Mouse (Mus musculus): ENCODE results near the gene Tfip11. TPM values are rescaled to one million over a fixed set of nuclear protein-coding genes. Genes with fewer than 3 reads are reported as not detected.
"Not testable (repeated sequence)": the region's sequence is repeated elsewhere in the genome, so short reads cannot be mapped to it uniquely, and the experiment has no call there.

Tfip11 gene
- polyA plus RNA-seq, 1 experiment from 2014 or later = 21.6 TPM

- 77% methylated on average over 6 of the region's 6 CpGs for WGBS
- peaks cover 47% of the 10 kb centered on the region for H3K4me1 ChIP-seq (replicated peaks)
Measured at GRCm38 (mm10) chr5:112300721-112301308, 25.3 kb upstream of the Tfip11 start.

GRCm38 (mm10) chr5:112301694-112302093, 24.5 kb upstream of the Tfip11 start:
- ATAC-seq (ENCODE audit: insufficient number of reproducible peaks, low FRiP score) = no peak
- no peak overlapping the region for H3K9ac ChIP-seq
- no peak overlapping the region for H3K27ac ChIP-seq (ENCODE audit: poor library complexity, severe bottlenecking)
- 77% methylated on average over 4 of the region's 4 CpGs for WGBS
- no peaks in the 10 kb centered on the region for H3K9me3 ChIP-seq (replicated peaks)
- peaks cover 38% of the 10 kb centered on the region for H3K4me1 ChIP-seq (replicated peaks)
- peaks cover 10% of the 10 kb centered on the region; the same call in 1 of the 2 replicates for H3K36me3 ChIP-seq
- no peaks in the 10 kb centered on the region for H3K27me3 ChIP-seq (replicated peaks)
- no peak overlapping the region for H3K4me3 ChIP-seq
- H3K4me2 ChIP-seq = no peak overlapping the region

More at GRCm38 (mm10) chr5:112300721-112301308, 25.3 kb upstream of the Tfip11 start:
- ATAC-seq (ENCODE audit: insufficient number of reproducible peaks, low FRiP score) = no peak
- no peak overlapping the region for H3K4me2 ChIP-seq
- no peak overlapping the region for H3K4me3 ChIP-seq
- H3K9me3 ChIP-seq (replicated peaks) = no peaks in the 10 kb centered on the region
- no peak overlapping the region for H3K9ac ChIP-seq
- H3K36me3 ChIP-seq = peaks cover 6% of the 10 kb centered on the region; the same call in 1 of the 2 replicates
- H3K27ac ChIP-seq (ENCODE audit: poor library complexity, severe bottlenecking) = no peak overlapping the region
- no peaks in the 10 kb centered on the region for H3K27me3 ChIP-seq (replicated peaks)

- no peak overlapping the region for H3K27ac ChIP-seq (ENCODE audit: poor library complexity, severe bottlenecking)
- H3K9ac ChIP-seq = no peak overlapping the region
- H3K4me3 ChIP-seq = no peak overlapping the region
- WGBS = 83% methylated on average over 5 of the region's 5 CpGs
- H3K27me3 ChIP-seq (replicated peaks) = no peaks in the 10 kb centered on the region
- no peaks in the 10 kb centered on the region for H3K9me3 ChIP-seq (replicated peaks)
- peaks cover 15% of the 10 kb centered on the region for H3K36me3 ChIP-seq
- peaks cover 32% of the 10 kb centered on the region for H3K4me1 ChIP-seq (replicated peaks)
- no peak overlapping the region for H3K4me2 ChIP-seq
- ATAC-seq (ENCODE audit: insufficient number of reproducible peaks, low FRiP score) = no peak
Measured at GRCm38 (mm10) chr5:112302310-112302709, 23.8 kb upstream of the Tfip11 start.

- WGBS = 82% methylated on average over 5 of the region's 5 CpGs
Measured at GRCm38 (mm10) chr5:112305842-112306241, 20.3 kb upstream of the Tfip11 start.

GRCm38 (mm10) chr5:112313222-112313885, 12.8 kb upstream of the Tfip11 start:
- 64% methylated on average over 11 of the region's 11 CpGs for WGBS
- H3K9ac ChIP-seq = no peak overlapping the region
- no peaks in the 10 kb centered on the region for H3K9me3 ChIP-seq (replicated peaks)
- no peak overlapping the region for H3K4me3 ChIP-seq
- H3K4me1 ChIP-seq (replicated peaks) = peaks cover 13% of the 10 kb centered on the region
- H3K4me2 ChIP-seq = no peak overlapping the region
- no peak for ATAC-seq (ENCODE audit: insufficient number of reproducible peaks, low FRiP score)
- H3K36me3 ChIP-seq = peaks cover 66% of the 10 kb centered on the region
- no peaks in the 10 kb centered on the region for H3K27me3 ChIP-seq (replicated peaks)
- no peak overlapping the region for H3K27ac ChIP-seq (ENCODE audit: poor library complexity, severe bottlenecking)

More at GRCm38 (mm10) chr5:112305842-112306241, 20.3 kb upstream of the Tfip11 start:
- H3K4me2 ChIP-seq = no peak overlapping the region
- ATAC-seq (ENCODE audit: insufficient number of reproducible peaks, low FRiP score) = no peak
- H3K36me3 ChIP-seq = peaks cover 50% of the 10 kb centered on the region
- no peak overlapping the region for H3K9ac ChIP-seq
- no peak overlapping the region for H3K27ac ChIP-seq (ENCODE audit: poor library complexity, severe bottlenecking)
- no peaks in the 10 kb centered on the region for H3K27me3 ChIP-seq (replicated peaks)
- no peaks in the 10 kb centered on the region for H3K9me3 ChIP-seq (replicated peaks)
- no peaks in the 10 kb centered on the region for H3K4me1 ChIP-seq (replicated peaks)
- H3K4me3 ChIP-seq = no peak overlapping the region

- Histone ChIP-seq H3K9me3 (replicated peaks) (no peaks in the 10 kb centered on the region; the same call in 1 of the 2 replicates), H3K27ac (ENCODE audit: poor library complexity, severe bottlenecking) (0 out of 2 replicates have a peak overlapping the region, but pooled peaks have one; percentile 14), H3K27me3 (replicated peaks) (no peaks in the 10 kb centered on the region), H3K36me3 (peaks cover 37% of the 10 kb centered on the region), H3K4me1 (replicated peaks) (peaks cover 13% of the 10 kb centered on the region), H3K4me3 (no peak overlapping the region), H3K4me2 (no peak overlapping the region), H3K9ac (no peak overlapping the region)
- WGBS = 79% methylated on average over 5 of the region's 5 CpGs
- no peak for ATAC-seq (ENCODE audit: insufficient number of reproducible peaks, low FRiP score)
Measured at GRCm38 (mm10) chr5:112316468-112316867, 9.7 kb upstream of the Tfip11 start.

- H3K27ac ChIP-seq (ENCODE audit: poor library complexity, severe bottlenecking) = no peak overlapping the region
- WGBS = 33% methylated on average over 5 of the region's 5 CpGs
- peaks cover 32% of the 10 kb centered on the region for H3K36me3 ChIP-seq
- no peak overlapping the region for H3K4me2 ChIP-seq
- no peaks in the 10 kb centered on the region for H3K27me3 ChIP-seq (replicated peaks)
- H3K4me3 ChIP-seq = no peak overlapping the region
- ATAC-seq (ENCODE audit: insufficient number of reproducible peaks, low FRiP score) = peak; percentile 49
- no peaks in the 10 kb centered on the region; the same call in 1 of the 2 replicates for H3K9me3 ChIP-seq (replicated peaks)
- no peak overlapping the region for H3K9ac ChIP-seq
- H3K4me1 ChIP-seq (replicated peaks) = peaks cover 13% of the 10 kb centered on the region
Measured at GRCm38 (mm10) chr5:112317328-112317727, 8.8 kb upstream of the Tfip11 start.

GRCm38 (mm10) chr5:112319343-112319742, 6.8 kb upstream of the Tfip11 start:
- H3K27ac ChIP-seq (ENCODE audit: poor library complexity, severe bottlenecking) = not testable (repeated sequence)
- WGBS = 61% methylated on average over 2 of the region's 2 CpGs
- ATAC-seq (ENCODE audit: insufficient number of reproducible peaks, low FRiP score) = peak; percentile 26; the same call in 1 of the 2 replicates

GRCm38 (mm10) chr5:112320379-112320778, 5.8 kb upstream of the Tfip11 start:
- ATAC-seq (ENCODE audit: insufficient number of reproducible peaks, low FRiP score) = no peak
- Histone ChIP-seq H3K4me3 (no peak overlapping the region), H3K27ac (ENCODE audit: poor library complexity, severe bottlenecking) (no peak overlapping the region), H3K36me3 (peaks cover 7% of the 10 kb centered on the region), H3K9ac (no peak overlapping the region), H3K4me1 (replicated peaks) (peaks cover 15% of the 10 kb centered on the region), H3K9me3 (replicated peaks) (no peaks in the 10 kb centered on the region; the same call in 1 of the 2 replicates), H3K4me2 (no peak overlapping the region), H3K27me3 (replicated peaks) (no peaks in the 10 kb centered on the region)
- 70% methylated on average over 5 of the region's 5 CpGs for WGBS

More at GRCm38 (mm10) chr5:112319343-112319742, 6.8 kb upstream of the Tfip11 start:
- not testable (repeated sequence) for H3K9ac ChIP-seq; H3K9me3 ChIP-seq (replicated peaks); H3K4me2 ChIP-seq; H3K27me3 ChIP-seq (replicated peaks); H3K4me1 ChIP-seq (replicated peaks); H3K4me3 ChIP-seq
- H3K36me3 ChIP-seq = peaks cover 17% of the 10 kb centered on the region

GRCm38 (mm10) chr5:112320936-112321335, 5.2 kb upstream of the Tfip11 start:
- H3K27ac ChIP-seq (ENCODE audit: poor library complexity, severe bottlenecking) = no peak overlapping the region
- no peaks in the 10 kb centered on the region for H3K27me3 ChIP-seq (replicated peaks)
- WGBS = 56% methylated on average over 6 of the region's 6 CpGs
- peaks cover 19% of the 10 kb centered on the region for H3K4me1 ChIP-seq (replicated peaks)
- no peaks in the 10 kb centered on the region; the same call in 1 of the 2 replicates for H3K9me3 ChIP-seq (replicated peaks)
- no peak for ATAC-seq (ENCODE audit: insufficient number of reproducible peaks, low FRiP score)
- no peak overlapping the region for H3K4me3 ChIP-seq
- peaks cover 2% of the 10 kb centered on the region; the same call in 1 of the 2 replicates for H3K36me3 ChIP-seq
- H3K4me2 ChIP-seq = no peak overlapping the region
- H3K9ac ChIP-seq = no peak overlapping the region

GRCm38 (mm10) chr5:112321376-112321775, 4.8 kb upstream of the Tfip11 start:
- 62% methylated on average over 4 of the region's 4 CpGs for WGBS

More at GRCm38 (mm10) chr5:112321376-112321775, 4.8 kb upstream of the Tfip11 start:
- Histone ChIP-seq H3K27me3 (replicated peaks) (no peaks in the 10 kb centered on the region), H3K27ac (ENCODE audit: poor library complexity, severe bottlenecking) (no peak overlapping the region), H3K4me1 (replicated peaks) (peaks cover 19% of the 10 kb centered on the region), H3K9ac (no peak overlapping the region), H3K4me3 (no peak overlapping the region), H3K4me2 (no peak overlapping the region), H3K36me3 (no peaks in the 10 kb centered on the region), H3K9me3 (replicated peaks) (no peaks in the 10 kb centered on the region; the same call in 1 of the 2 replicates)
- no peak for ATAC-seq (ENCODE audit: insufficient number of reproducible peaks, low FRiP score)
